Mouse (Mus musculus): ENCODE data around the gene Bcl2a1d.
"Not testable (repeated sequence)": the region's sequence is repeated elsewhere in the genome, so short reads cannot be mapped to it uniquely, and the experiment has no call there.

DNA sequence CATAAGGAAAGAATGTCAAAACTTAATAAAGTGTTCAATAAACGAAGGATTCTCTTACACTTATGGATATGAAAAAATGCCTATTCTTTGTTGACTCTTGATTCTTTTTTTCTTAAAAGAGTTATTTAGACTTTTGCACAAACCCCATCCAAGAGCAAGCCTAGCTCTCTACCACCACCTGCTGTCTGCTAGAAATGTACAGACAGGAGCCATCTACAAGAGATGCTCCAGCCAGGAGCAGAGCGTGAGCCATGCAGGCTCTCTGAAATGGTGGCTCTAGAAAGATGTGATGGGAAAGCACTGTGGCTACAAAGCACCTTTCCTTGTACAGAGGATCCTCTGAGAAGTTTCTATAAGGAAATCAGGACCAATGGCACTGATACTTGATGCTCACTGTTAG, 33.0 kb downstream of the Bcl2a1d start:
- not testable (repeated sequence) for TF ChIP-seq CTCF (IDR thresholded peaks at IDR 0.05; ENCODE audit: low read depth, low read length); POLR2A (IDR thresholded peaks at IDR 0.05; ENCODE audit: borderline replicate concordance, low read depth, low read length)

All from bone marrow macrophage, adult 2 months (primary cell).